Mouse (Mus musculus): Measurements from ENCODE around the gene Kcnq5. TPM values are rescaled to one million over a fixed set of nuclear protein-coding genes. Genes with fewer than 3 reads are reported as not detected.

The Kcnq5 gene
- total and polyA plus RNA-seq, 2 experiments from 2014 or later = 1.4 to 1.7 TPM

GRCm38 (mm10) chr1:21940831-21941230, 20.9 kb downstream of the Kcnq5 start:
- no peak overlapping the region for H3K4me2 ChIP-seq (ENCODE audit: low read depth, low read length)
- no peak for ATAC-seq (ENCODE audit: insufficient read depth, low read depth)
- no peak overlapping the region for H3K9ac ChIP-seq (replicated peaks; ENCODE audit: low read depth, low read length)
- no peaks in the 10 kb centered on the region for H3K4me1 ChIP-seq (ENCODE audit: control insufficient read depth, insufficient read depth)
- no peaks in the 10 kb centered on the region for H3K36me3 ChIP-seq (replicated peaks; ENCODE audit: control insufficient read depth, insufficient read depth, low read length)
- H3K4me3 ChIP-seq (ENCODE audit: low read depth, low read length) = no peak overlapping the region
- 63% methylated on average over 4 of the region's 4 CpGs for WGBS
- no peak for TF ChIP-seq CTCF (IDR thresholded peaks at IDR 0.05; ENCODE audit: low read depth)
- no peak for TF ChIP-seq EP300 (IDR thresholded peaks at IDR 0.05; ENCODE audit: low read depth)
- no peak overlapping the region for H3K27ac ChIP-seq (ENCODE audit: low read depth)
- no peaks in the 10 kb centered on the region for H3K9me3 ChIP-seq (replicated peaks; ENCODE audit: control insufficient read depth, low read length)
- no peak for DNase-seq (ENCODE audit: low spot score)
- H3K27me3 ChIP-seq (ENCODE audit: control insufficient read depth, insufficient read depth, low read length) = no peaks in the 10 kb centered on the region

GRCm38 (mm10) chr1:21927182-21927581, 34.6 kb downstream of the Kcnq5 start:
- H3K27ac ChIP-seq (ENCODE audit: low read depth) = no peak overlapping the region
- H3K36me3 ChIP-seq (replicated peaks; ENCODE audit: control insufficient read depth, insufficient read depth, low read length) = no peaks in the 10 kb centered on the region
- no peak for TF ChIP-seq CTCF (IDR thresholded peaks at IDR 0.05; ENCODE audit: low read depth)
- TF ChIP-seq EP300 (IDR thresholded peaks at IDR 0.05; ENCODE audit: low read depth) = no peak
- no peak overlapping the region for H3K9ac ChIP-seq (replicated peaks; ENCODE audit: low read depth, low read length)
- no peaks in the 10 kb centered on the region for H3K27me3 ChIP-seq (ENCODE audit: control insufficient read depth, insufficient read depth, low read length)
- H3K4me1 ChIP-seq (ENCODE audit: control insufficient read depth, insufficient read depth) = no peaks in the 10 kb centered on the region
- DNase-seq (ENCODE audit: low spot score) = no peak
- no peak overlapping the region for H3K4me3 ChIP-seq (ENCODE audit: low read depth, low read length)
- no peak overlapping the region for H3K4me2 ChIP-seq (ENCODE audit: low read depth, low read length)
- ATAC-seq (ENCODE audit: insufficient read depth, low read depth) = no peak
- 78% methylated on average over 4 of the region's 4 CpGs for WGBS
- H3K9me3 ChIP-seq (replicated peaks; ENCODE audit: control insufficient read depth, low read length) = no peaks in the 10 kb centered on the region

- 96% methylated on average over 1 of the region's 1 CpGs for WGBS
- H3K4me2 ChIP-seq (ENCODE audit: low read depth, low read length) = no peak overlapping the region
- no peaks in the 10 kb centered on the region for H3K36me3 ChIP-seq (replicated peaks; ENCODE audit: control insufficient read depth, insufficient read depth, low read length)
- TF ChIP-seq EP300 (IDR thresholded peaks at IDR 0.05; ENCODE audit: low read depth) (no peak), CTCF (IDR thresholded peaks at IDR 0.05; ENCODE audit: low read depth) (no peak)
- H3K9ac ChIP-seq (replicated peaks; ENCODE audit: low read depth, low read length) = no peak overlapping the region
- DNase-seq (ENCODE audit: low spot score) = no peak
- H3K27ac ChIP-seq (ENCODE audit: low read depth) = no peak overlapping the region
- H3K9me3 ChIP-seq (replicated peaks; ENCODE audit: control insufficient read depth, low read length) = no peaks in the 10 kb centered on the region
- no peaks in the 10 kb centered on the region for H3K4me1 ChIP-seq (ENCODE audit: control insufficient read depth, insufficient read depth)
- no peak for ATAC-seq (ENCODE audit: insufficient read depth, low read depth)
- H3K4me3 ChIP-seq (ENCODE audit: low read depth, low read length) = no peak overlapping the region
- no peaks in the 10 kb centered on the region for H3K27me3 ChIP-seq (ENCODE audit: control insufficient read depth, insufficient read depth, low read length)
These were observed 38.5 kb downstream of the Kcnq5 start for GRCm38 (mm10) chr1:21923293-21923642.

GRCm38 (mm10) chr1:21922578-21923292, 39.0 kb downstream of the Kcnq5 start:
- H3K27me3 ChIP-seq (ENCODE audit: control insufficient read depth, insufficient read depth, low read length) = no peaks in the 10 kb centered on the region
- no peak overlapping the region for H3K9ac ChIP-seq (replicated peaks; ENCODE audit: low read depth, low read length)
- no peak overlapping the region for H3K27ac ChIP-seq (ENCODE audit: low read depth)
- no peak for TF ChIP-seq EP300 (IDR thresholded peaks at IDR 0.05; ENCODE audit: low read depth)
- TF ChIP-seq CTCF (IDR thresholded peaks at IDR 0.05; ENCODE audit: low read depth) = no peak
- ATAC-seq (ENCODE audit: insufficient read depth, low read depth) (no peak), DNase-seq (ENCODE audit: low spot score) (no peak)
- no peak overlapping the region for H3K4me2 ChIP-seq (ENCODE audit: low read depth, low read length)
- 71% methylated on average over 8 of the region's 8 CpGs for WGBS
- no peaks in the 10 kb centered on the region for H3K4me1 ChIP-seq (ENCODE audit: control insufficient read depth, insufficient read depth)
- no peaks in the 10 kb centered on the region for H3K36me3 ChIP-seq (replicated peaks; ENCODE audit: control insufficient read depth, insufficient read depth, low read length)
- H3K9me3 ChIP-seq (replicated peaks; ENCODE audit: control insufficient read depth, low read length) = no peaks in the 10 kb centered on the region
- H3K4me3 ChIP-seq (ENCODE audit: low read depth, low read length) = no peak overlapping the region

GRCm38 (mm10) chr1:21919276-21919675, 42.5 kb downstream of the Kcnq5 start:
- no peaks in the 10 kb centered on the region for H3K4me1 ChIP-seq (ENCODE audit: control insufficient read depth, insufficient read depth)
- no peaks in the 10 kb centered on the region for H3K9me3 ChIP-seq (replicated peaks; ENCODE audit: control insufficient read depth, low read length)
- H3K27me3 ChIP-seq (ENCODE audit: control insufficient read depth, insufficient read depth, low read length) = no peaks in the 10 kb centered on the region
- no peak for TF ChIP-seq EP300 (IDR thresholded peaks at IDR 0.05; ENCODE audit: low read depth)
- no peak for TF ChIP-seq CTCF (IDR thresholded peaks at IDR 0.05; ENCODE audit: low read depth)
- no peak overlapping the region for H3K4me2 ChIP-seq (ENCODE audit: low read depth, low read length)
- no peak overlapping the region for H3K27ac ChIP-seq (ENCODE audit: low read depth)
- DNase-seq (ENCODE audit: low spot score) (no peak), ATAC-seq (ENCODE audit: insufficient read depth, low read depth) (no peak)
- no peaks in the 10 kb centered on the region for H3K36me3 ChIP-seq (replicated peaks; ENCODE audit: control insufficient read depth, insufficient read depth, low read length)
- H3K4me3 ChIP-seq (ENCODE audit: low read depth, low read length) = no peak overlapping the region
- WGBS = 22% methylated on average over 6 of the region's 6 CpGs
- no peak overlapping the region for H3K9ac ChIP-seq (replicated peaks; ENCODE audit: low read depth, low read length)
